Mouse (Mus musculus): Measurements from ENCODE around the gene Sash3. TPM values are rescaled to one million over a fixed set of nuclear protein-coding genes. Genes with fewer than 3 reads are reported as not detected.
A peak's percentile ranks its signal among the peaks of the same experiment; 100 is the strongest.

Gene Sash3
- polyA plus RNA-seq (2015; fragmentation: Nextera tagmentation; extraction: Ambion mirVana) = 1.1 and 18.9 TPM in 2 replicates

GRCm38 (mm10) chrX:48146262-48146661, at the start of gene Sash3:
Gene Sash3, plus strand, starts transcription at chrX:48146436.
- H3K4me2 ChIP-seq = no peak within 1 kb of the TSS
- no peaks in the 10 kb centered on the region for H3K36me3 ChIP-seq
- no peak for ATAC-seq (ENCODE audit: low FRiP score)
- no peak within 1 kb of the TSS for H3K4me3 ChIP-seq (replicated peaks)
- H3K9me3 ChIP-seq (replicated peaks) = no peaks in the 10 kb centered on the region
- 85% methylated on average over 4 of the region's 4 CpGs for WGBS
- H3K4me1 ChIP-seq = no peaks in the 10 kb centered on the region
- no peak within 1 kb of the TSS for H3K9ac ChIP-seq (replicated peaks)
- no peaks in the 10 kb centered on the region for H3K27me3 ChIP-seq (replicated peaks)
- H3K27ac ChIP-seq (replicated peaks) = no peak within 1 kb of the TSS

GRCm38 (mm10) chrX:48096580-48096979, 49.7 kb upstream of the Sash3 start:
- WGBS = 31% methylated on average over 8 of the region's 8 CpGs
- Histone ChIP-seq H3K27ac (replicated peaks) (no peak overlapping the region), H3K4me3 (replicated peaks) (no peak overlapping the region), H3K9me3 (replicated peaks) (no peaks in the 10 kb centered on the region), H3K36me3 (no peaks in the 10 kb centered on the region), H3K4me1 (no peaks in the 10 kb centered on the region), H3K9ac (replicated peaks) (no peak overlapping the region), H3K4me2 (no peak overlapping the region), H3K27me3 (replicated peaks) (no peaks in the 10 kb centered on the region)
- no peak for ATAC-seq (ENCODE audit: low FRiP score)

GRCm38 (mm10) chrX:48098470-48099129, 47.6 kb upstream of the Sash3 start:
- Histone ChIP-seq H3K9ac (replicated peaks) (no peak overlapping the region), H3K27ac (replicated peaks) (no peak overlapping the region), H3K9me3 (replicated peaks) (no peaks in the 10 kb centered on the region), H3K36me3 (no peaks in the 10 kb centered on the region), H3K4me3 (replicated peaks) (no peak overlapping the region), H3K4me1 (no peaks in the 10 kb centered on the region), H3K27me3 (replicated peaks) (no peaks in the 10 kb centered on the region), H3K4me2 (no peak overlapping the region)
- WGBS = 72% methylated on average over 9 of the region's 9 CpGs
- no peak for ATAC-seq (ENCODE audit: low FRiP score)

- Histone ChIP-seq H3K9me3 (replicated peaks) (no peaks in the 10 kb centered on the region), H3K27me3 (replicated peaks) (no peaks in the 10 kb centered on the region), H3K4me1 (no peaks in the 10 kb centered on the region), H3K9ac (replicated peaks) (no peak overlapping the region), H3K27ac (replicated peaks) (no peak overlapping the region), H3K36me3 (no peaks in the 10 kb centered on the region), H3K4me3 (replicated peaks) (no peak overlapping the region), H3K4me2 (no peak overlapping the region)
- 20% methylated on average over 1 of the region's 1 CpGs for WGBS
- ATAC-seq (ENCODE audit: low FRiP score) = no peak
Observed at GRCm38 (mm10) chrX:48099871-48100270, 46.4 kb upstream of the Sash3 start.

- Histone ChIP-seq H3K36me3 (no peaks in the 10 kb centered on the region), H3K4me3 (replicated peaks) (no peak overlapping the region), H3K4me2 (no peak overlapping the region), H3K27me3 (replicated peaks) (no peaks in the 10 kb centered on the region), H3K4me1 (no peaks in the 10 kb centered on the region), H3K9me3 (replicated peaks) (no peaks in the 10 kb centered on the region), H3K27ac (replicated peaks) (no peak overlapping the region), H3K9ac (replicated peaks) (no peak overlapping the region)
- no peak for ATAC-seq (ENCODE audit: low FRiP score)
- 81% methylated on average over 3 of the region's 3 CpGs for WGBS
Observed at GRCm38 (mm10) chrX:48103256-48103655, 43.0 kb upstream of the Sash3 start.

GRCm38 (mm10) chrX:48104736-48105441, 41.3 kb upstream of the Sash3 start:
- Histone ChIP-seq H3K27ac (replicated peaks) (no peak overlapping the region), H3K9ac (replicated peaks) (no peak overlapping the region), H3K36me3 (no peaks in the 10 kb centered on the region), H3K4me2 (no peak overlapping the region), H3K27me3 (replicated peaks) (no peaks in the 10 kb centered on the region), H3K4me1 (no peaks in the 10 kb centered on the region), H3K4me3 (replicated peaks) (no peak overlapping the region), H3K9me3 (replicated peaks) (no peaks in the 10 kb centered on the region)
- 79% methylated on average over 7 of the region's 7 CpGs for WGBS
- no peak for ATAC-seq (ENCODE audit: low FRiP score)

- no peak for ATAC-seq (ENCODE audit: low FRiP score)
- Histone ChIP-seq H3K4me3 (replicated peaks) (no peak overlapping the region), H3K36me3 (no peaks in the 10 kb centered on the region), H3K9ac (replicated peaks) (no peak overlapping the region), H3K9me3 (replicated peaks) (no peaks in the 10 kb centered on the region), H3K4me2 (no peak overlapping the region), H3K27me3 (replicated peaks) (no peaks in the 10 kb centered on the region), H3K4me1 (no peaks in the 10 kb centered on the region), H3K27ac (replicated peaks) (no peak overlapping the region)
- 82% methylated on average over 3 of the region's 3 CpGs for WGBS
Observed at GRCm38 (mm10) chrX:48106226-48106625, 40.0 kb upstream of the Sash3 start.

GRCm38 (mm10) chrX:48108394-48109315, 37.6 kb upstream of the Sash3 start, which contains the start of gene Xpnpep2:
Gene Xpnpep2, plus strand, starts transcription at chrX:48108725.
- Histone ChIP-seq H3K36me3 (no peaks in the 10 kb centered on the region), H3K27me3 (replicated peaks) (no peaks in the 10 kb centered on the region), H3K4me2 (no peak within 1 kb of the TSS), H3K9ac (replicated peaks) (no peak within 1 kb of the TSS), H3K27ac (replicated peaks) (no peak within 1 kb of the TSS), H3K4me1 (no peaks in the 10 kb centered on the region), H3K4me3 (replicated peaks) (no peak within 1 kb of the TSS), H3K9me3 (replicated peaks) (no peaks in the 10 kb centered on the region)
- 71% methylated on average over 6 of the region's 6 CpGs for WGBS
- ATAC-seq (ENCODE audit: low FRiP score) = no peak

- 91% methylated on average over 3 of the region's 3 CpGs for WGBS
- no peak overlapping the region for H3K9ac ChIP-seq (replicated peaks)
- H3K4me1 ChIP-seq = no peaks in the 10 kb centered on the region
- no peak overlapping the region for H3K4me3 ChIP-seq (replicated peaks)
- ATAC-seq (ENCODE audit: low FRiP score) = no peak
- H3K9me3 ChIP-seq (replicated peaks) = no peaks in the 10 kb centered on the region
- no peaks in the 10 kb centered on the region for H3K36me3 ChIP-seq
- H3K4me2 ChIP-seq = no peak overlapping the region
- H3K27me3 ChIP-seq (replicated peaks) = no peaks in the 10 kb centered on the region
- H3K27ac ChIP-seq (replicated peaks) = no peak overlapping the region
Observed at GRCm38 (mm10) chrX:48109316-48109655, 37.0 kb upstream of the Sash3 start.

GRCm38 (mm10) chrX:48119294-48119693, 26.9 kb upstream of the Sash3 start:
- Histone ChIP-seq H3K9me3 (replicated peaks) (no peaks in the 10 kb centered on the region), H3K4me3 (replicated peaks) (no peak overlapping the region), H3K9ac (replicated peaks) (no peak overlapping the region), H3K36me3 (no peaks in the 10 kb centered on the region), H3K4me2 (no peak overlapping the region), H3K27ac (replicated peaks) (no peak overlapping the region), H3K4me1 (no peaks in the 10 kb centered on the region), H3K27me3 (replicated peaks) (no peaks in the 10 kb centered on the region)
- no peak for ATAC-seq (ENCODE audit: low FRiP score)

- Histone ChIP-seq H3K27ac (replicated peaks) (no peak overlapping the region), H3K4me3 (replicated peaks) (no peak overlapping the region), H3K9ac (replicated peaks) (no peak overlapping the region), H3K4me2 (peak overlapping the region; percentile 36; the same call in 1 of the 2 replicates), H3K4me1 (no peaks in the 10 kb centered on the region), H3K9me3 (replicated peaks) (no peaks in the 10 kb centered on the region), H3K27me3 (replicated peaks) (no peaks in the 10 kb centered on the region), H3K36me3 (no peaks in the 10 kb centered on the region)
- no peak for ATAC-seq (ENCODE audit: low FRiP score)
- 31% methylated on average over 17 of the region's 17 CpGs for WGBS
Observed at GRCm38 (mm10) chrX:48124132-48125071, 21.8 kb upstream of the Sash3 start.

Data from neural tube, embryonic 15.5 days (tissue).